8 mouse cellular contexts compared by ENCODE assay signal in the genomic region with DNA sequence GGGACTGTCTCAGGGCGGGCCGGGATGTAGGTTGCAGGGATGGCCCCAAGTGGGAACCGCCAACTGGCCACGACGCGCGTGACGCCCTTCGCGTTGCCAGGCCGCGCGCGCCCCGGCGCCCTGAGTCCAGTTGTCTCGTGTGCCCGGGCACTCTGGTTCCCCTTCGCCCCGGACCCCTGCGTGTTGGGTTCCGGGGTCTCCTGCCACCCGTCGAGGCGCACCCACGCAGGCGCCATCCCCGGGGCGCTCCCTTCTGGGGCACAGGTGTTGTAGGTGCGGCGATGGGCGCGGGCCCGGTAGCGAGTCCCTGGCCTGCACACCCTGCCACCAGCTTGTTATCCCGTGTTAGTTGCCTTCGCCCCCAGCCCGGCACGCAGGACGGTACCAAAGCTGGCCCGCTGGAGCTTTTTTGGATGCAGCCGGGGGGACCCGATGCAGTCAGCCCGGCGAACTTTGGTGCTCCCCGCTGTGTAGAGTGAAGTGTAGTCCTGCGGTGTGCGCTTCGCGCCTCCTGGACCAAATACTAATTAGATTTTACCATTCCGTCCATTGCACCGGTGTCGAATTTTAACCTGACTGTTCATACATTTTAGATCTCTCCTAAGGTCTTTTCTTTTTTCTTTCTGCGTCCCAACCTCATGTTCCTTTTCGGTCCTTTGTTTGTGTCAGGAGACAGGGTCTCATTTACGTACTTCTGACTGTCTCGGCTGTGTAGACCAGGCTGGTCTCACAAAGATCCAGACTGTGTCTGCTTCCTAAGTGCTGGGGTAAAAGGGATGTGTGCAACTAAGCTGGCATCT. TPM values are rescaled to one million over a fixed set of nuclear protein-coding genes. Genes with fewer than 3 reads are reported as not detected.
DNase-seq lines count a peak whose midpoint lies in the region; ATAC-seq and TF ChIP-seq lines count a peak whose summit lies in the region.

No protein-coding gene starts in this region.

- peak overlapping the region; percentile 87 for H3K9ac ChIP-seq in hindbrain, embryonic 16.5 days (ENCODE audit: low read depth, low read length)
- peak overlapping the region; percentile 86 for H3K9ac ChIP-seq in midbrain, embryonic 15.5 days

- no peaks in the 10 kb centered on the region for H3K27me3 ChIP-seq in hindbrain, embryonic 16.5 days (replicated peaks; ENCODE audit: control insufficient read depth, insufficient read depth, low read length)
- H3K27me3 ChIP-seq in midbrain, embryonic 15.5 days (replicated peaks), result no peaks in the 10 kb centered on the region

- H3K36me3 ChIP-seq in hindbrain, embryonic 16.5 days (ENCODE audit: control insufficient read depth, insufficient read depth, low read length), result no peaks in the 10 kb centered on the region
- H3K36me3 ChIP-seq in midbrain, embryonic 15.5 days (replicated peaks), result no peaks in the 10 kb centered on the region

- 1% methylated on average over 42 of the region's 57 CpGs for WGBS in hindbrain, embryonic 16.5 days
- WGBS in midbrain, embryonic 15.5 days, result under 1% methylated on average over 57 of the region's 57 CpGs

- no peak for DNase-seq in gastrocnemius, adult 2 months
- no peak for DNase-seq in gastrocnemius, postnatal 36 days
- peak; percentile 13 to 29 for DNase-seq in urinary bladder, adult 18-20 months (ENCODE audit: low spot score in 2 of 2)
- DNase-seq in urinary bladder, postnatal 4 days (ENCODE audit: low spot score in 2 of 2), result no peak
- no peak for DNase-seq in yolk sac, embryonic 10.5 days (ENCODE audit: low spot score)
- no peak for DNase-seq in kidney, postnatal 14 days

- intact Hi-C loops in gastrocnemius, adult 2 months (cut with DNase I), result loop anchor here (5.0 kb wide), 1 partner anchor 51 kb away; the partner anchor contains the start of gene Get4
- intact Hi-C loops in gastrocnemius, postnatal 36 days (cut with DNase I), result no loop called here

- no peaks in the 10 kb centered on the region for H3K9me3 ChIP-seq in hindbrain, embryonic 16.5 days (ENCODE audit: control insufficient read depth, low read length)
- H3K9me3 ChIP-seq in midbrain, embryonic 15.5 days, result no peaks in the 10 kb centered on the region

- H3K4me2 ChIP-seq in hindbrain, embryonic 16.5 days (ENCODE audit: low read length), result peak overlapping the region; percentile 65
- H3K4me2 ChIP-seq in midbrain, embryonic 15.5 days, result peak overlapping the region; percentile 72

- peak overlapping the region; percentile 98 for H3K4me3 ChIP-seq in gastrocnemius, adult 2 months
- peak overlapping the region; percentile 88 for H3K4me3 ChIP-seq in hindbrain, embryonic 16.5 days (ENCODE audit: low read length)
- peak overlapping the region; percentile 94 for H3K4me3 ChIP-seq in midbrain, embryonic 15.5 days

- peaks cover 20% of the 10 kb centered on the region for H3K4me1 ChIP-seq in hindbrain, embryonic 16.5 days (ENCODE audit: control insufficient read depth, insufficient read depth, low read depth, low read length)
- H3K4me1 ChIP-seq in midbrain, embryonic 15.5 days, result peaks cover 27% of the 10 kb centered on the region

- no peak for TF ChIP-seq CTCF in gastrocnemius, adult 2 months (IDR thresholded peaks at IDR 0.05)

- ATAC-seq in hindbrain, embryonic 16.5 days, result no peak; the same call in 1 of the 2 replicates
- no peak; the same call in none of the 2 replicates for ATAC-seq in midbrain, embryonic 15.5 days (replicated peaks)

- peak overlapping the region; percentile 97 for H3K27ac ChIP-seq in gastrocnemius, adult 2 months
- H3K27ac ChIP-seq in hindbrain, embryonic 16.5 days (ENCODE audit: low read depth, low read length), result peak overlapping the region; percentile 82
- H3K27ac ChIP-seq in midbrain, embryonic 15.5 days, result peak overlapping the region; percentile 77

RNA-seq across cellular contexts. Expression of gene Sun1, which starts 0.5 kb away (rescaled TPM):
- total RNA-seq in gastrocnemius, adult 2 months (2021), result 10 to 100 TPM; 39.5 to 43.3 TPM
- 10 to 100 TPM; 32.6 to 37.6 TPM for total RNA-seq in gastrocnemius, postnatal 36 days (2021)
- 40.9 and 44.7 TPM in 2 replicates for polyA plus RNA-seq in hindbrain, embryonic 16.5 days (2015; fragmentation: Nextera tagmentation; extraction: Ambion mirVana)
- 51.3 and 54.3 TPM in 2 replicates for polyA plus RNA-seq in midbrain, embryonic 15.5 days (2015; fragmentation: Nextera tagmentation; extraction: Ambion mirVana)

RNA-seq across cellular contexts. Expression of gene Dnaaf5, which starts 50.9 kb away (rescaled TPM):
- 10 to 100 TPM; 14.1 to 16.7 TPM for total RNA-seq in gastrocnemius, adult 2 months (2021)
- 10 to 100 TPM; 13.5 to 14.4 TPM for total RNA-seq in gastrocnemius, postnatal 36 days (2021)
- polyA plus RNA-seq in hindbrain, embryonic 16.5 days (2015; fragmentation: Nextera tagmentation; extraction: Ambion mirVana), result 2.6 and 5.1 TPM in 2 replicates
- polyA plus RNA-seq in midbrain, embryonic 15.5 days (2015; fragmentation: Nextera tagmentation; extraction: Ambion mirVana), result 4.6 and 5.1 TPM in 2 replicates

RNA-seq across cellular contexts. Expression of gene Get4, which starts 51.2 kb away (rescaled TPM):
- total RNA-seq in gastrocnemius, adult 2 months (2021), result 10 to 100 TPM; 30.6 to 31.1 TPM
- 10 to 100 TPM; 28.3 to 29.4 TPM for total RNA-seq in gastrocnemius, postnatal 36 days (2021)
- 124 and 125 TPM in 2 replicates for polyA plus RNA-seq in hindbrain, embryonic 16.5 days (2015; fragmentation: Nextera tagmentation; extraction: Ambion mirVana)
- polyA plus RNA-seq in midbrain, embryonic 15.5 days (2015; fragmentation: Nextera tagmentation; extraction: Ambion mirVana), result 119 and 127 TPM in 2 replicates

RNA-seq across cellular contexts. Expression of gene Prkar1b, which starts 51.2 kb away (rescaled TPM):
- total RNA-seq in gastrocnemius, adult 2 months (2021), result 1 to 10 TPM in 1 of 2 experiments, under 1 TPM in 1; 0.59 to 1.4 TPM
- total RNA-seq in gastrocnemius, postnatal 36 days (2021), result 1 to 10 TPM; 1.2 to 1.5 TPM
- 332 and 333 TPM in 2 replicates for polyA plus RNA-seq in hindbrain, embryonic 16.5 days (2015; fragmentation: Nextera tagmentation; extraction: Ambion mirVana)
- 303 and 316 TPM in 2 replicates for polyA plus RNA-seq in midbrain, embryonic 15.5 days (2015; fragmentation: Nextera tagmentation; extraction: Ambion mirVana)

Comparison
In these comparisons a context has a peak if more than half of its experiments do, and no peak if none do; other contexts are left out.
1. DNase-seq: peak in urinary bladder, adult 18-20 months (2 of 2); none in gastrocnemius, adult 2 months (single experiment), gastrocnemius, postnatal 36 days (0 of 2), urinary bladder, postnatal 4 days (0 of 2), yolk sac, embryonic 10.5 days (single experiment) and kidney, postnatal 14 days (single experiment).
2. Peak in every context shown above with its lines, with median percentiles within 50 percentile points of each other: H3K27ac ChIP-seq and H3K4me3 ChIP-seq.